Mouse (Mus musculus) embryonic facial prominence, embryonic 15.5 days (tissue): ENCODE measurements around the gene Dhx29. TPM values are rescaled to one million over a fixed set of nuclear protein-coding genes. Genes with fewer than 3 reads are reported as not detected.

ENCODE experiments used
- ATAC-seq: fragments of 200-750 bp; cut with Nextera tagmentation; 2 replicates; pipeline ENCODE4 v1.8.0; 2017; ENCODE audit warnings: low read depth, moderate TSS enrichment; ENCODE audit not compliant: insufficient number of reproducible peaks, low FRiP score, low TSS enrichment
- H3K27ac ChIP-seq: fragments of 300-500 bp; sonication (generic); replicated peaks from 2 replicates; pipeline ENCODE4 v1.5.1; 2015; ENCODE audit warnings: mild to moderate bottlenecking, inconsistent platforms
- H3K27me3 ChIP-seq: fragments of 300-500 bp; sonication (generic); 2 replicates; pipeline ENCODE4 v1.6.1; 2015; ENCODE audit warnings: inconsistent platforms
- H3K36me3 ChIP-seq: fragments of 300-500 bp; sonication (generic); 2 replicates; pipeline ENCODE4 v1.6.1; 2015; ENCODE audit warnings: mild to moderate bottlenecking, inconsistent platforms
- H3K4me1 ChIP-seq: fragments of 300-500 bp; sonication (generic); 2 replicates; pipeline ENCODE4 v1.6.1; 2015; ENCODE audit warnings: inconsistent platforms
- H3K4me2 ChIP-seq: fragments of 300-500 bp; sonication (generic); replicated peaks from 2 replicates; pipeline ENCODE4 v1.6.1; 2015; ENCODE audit warnings: mild to moderate bottlenecking, inconsistent platforms
- H3K4me3 ChIP-seq: fragments of 300-500 bp; sonication (generic); replicated peaks from 2 replicates; pipeline ENCODE4 v1.5.1; 2015; ENCODE audit warnings: mild to moderate bottlenecking, inconsistent platforms
- H3K9ac ChIP-seq: fragments of 300-500 bp; sonication (generic); 2 replicates; pipeline ENCODE4 v1.6.1; 2015; ENCODE audit warnings: inconsistent platforms
- H3K9me3 ChIP-seq: fragments of 300-500 bp; sonication (generic); replicated peaks from 2 replicates; pipeline ENCODE4 v1.6.1; 2016; ENCODE audit warnings: inconsistent platforms
- WGBS: fragments of 180-500 bp; shearing (Covaris S2); methylation state at CpG from one replicate; pipeline ENCODE4 v1.1.7; 2015; 5-methylcytosine and 5-hydroxymethylcytosine counted together
- polyA plus RNA-seq: library from polyadenylated mRNA; unstranded; fragments of >200 nt; fragmentation: Nextera tagmentation; extraction: Ambion mirVana; gene quantifications from 2 replicates; pipeline ENCODE4 v1.2.1, GENCODE M21; 2015

Dhx29 gene
- polyA plus RNA-seq, 1 experiment from 2014 or later, result 22.4 TPM

- Histone ChIP-seq H3K4me3 (no peak overlapping the region), H3K9ac (no peak overlapping the region), H3K4me1 (no peaks in the 10 kb centered on the region), H3K27me3 (no peaks in the 10 kb centered on the region), H3K36me3 (peaks cover 65% of the 10 kb centered on the region), H3K27ac (no peak overlapping the region), H3K4me2 (no peak overlapping the region), H3K9me3 (no peaks in the 10 kb centered on the region)
- no peak for ATAC-seq
- WGBS, result 88% methylated on average over 8 of the region's 8 CpGs
Observed at GRCm38 (mm10) chr13:112938130-112938529, 10.9 kb downstream of the Dhx29 start.

GRCm38 (mm10) chr13:112941879-112942330 lies 14.7 kb downstream of the Dhx29 start:
- Histone ChIP-seq H3K4me2 (no peak overlapping the region), H3K27me3 (no peaks in the 10 kb centered on the region), H3K9ac (no peak overlapping the region), H3K9me3 (no peaks in the 10 kb centered on the region), H3K36me3 (peaks cover 73% of the 10 kb centered on the region), H3K27ac (no peak overlapping the region), H3K4me3 (no peak overlapping the region), H3K4me1 (no peaks in the 10 kb centered on the region)
- no peak for ATAC-seq
- WGBS, result 82% methylated on average over 15 of the region's 15 CpGs

GRCm38 (mm10) chr13:112945312-112945711 lies 18.1 kb downstream of the Dhx29 start:
- Histone ChIP-seq H3K9me3 (no peaks in the 10 kb centered on the region), H3K4me1 (no peaks in the 10 kb centered on the region), H3K27me3 (no peaks in the 10 kb centered on the region), H3K4me2 (no peak overlapping the region), H3K27ac (no peak overlapping the region), H3K4me3 (no peak overlapping the region), H3K36me3 (peaks cover 70% of the 10 kb centered on the region), H3K9ac (no peak overlapping the region)
- no peak for ATAC-seq
- 90% methylated on average over 9 of the region's 9 CpGs for WGBS

GRCm38 (mm10) chr13:112945900-112946299 lies 18.6 kb downstream of the Dhx29 start:
- no peak for ATAC-seq
- no peak overlapping the region for H3K4me3 ChIP-seq
- WGBS, result 86% methylated on average over 6 of the region's 6 CpGs
- H3K27ac ChIP-seq, result no peak overlapping the region
- H3K4me2 ChIP-seq, result no peak overlapping the region
- no peaks in the 10 kb centered on the region for H3K4me1 ChIP-seq
- H3K36me3 ChIP-seq, result peaks cover 74% of the 10 kb centered on the region
- no peaks in the 10 kb centered on the region for H3K9me3 ChIP-seq
- no peaks in the 10 kb centered on the region for H3K27me3 ChIP-seq
- H3K9ac ChIP-seq, result no peak overlapping the region

- 92% methylated on average over 8 of the region's 8 CpGs for WGBS
- Histone ChIP-seq H3K36me3 (peaks cover 73% of the 10 kb centered on the region), H3K9ac (no peak overlapping the region), H3K9me3 (no peaks in the 10 kb centered on the region), H3K4me1 (no peaks in the 10 kb centered on the region), H3K4me2 (no peak overlapping the region), H3K27me3 (no peaks in the 10 kb centered on the region), H3K27ac (no peak overlapping the region), H3K4me3 (no peak overlapping the region)
- ATAC-seq, result no peak
Observed at GRCm38 (mm10) chr13:112954067-112954466, 26.8 kb downstream of the Dhx29 start.

- no peaks in the 10 kb centered on the region for H3K4me1 ChIP-seq
- no peak overlapping the region for H3K4me2 ChIP-seq
- no peaks in the 10 kb centered on the region for H3K27me3 ChIP-seq
- H3K9ac ChIP-seq, result no peak overlapping the region
- no peaks in the 10 kb centered on the region for H3K9me3 ChIP-seq
- no peak overlapping the region for H3K4me3 ChIP-seq
- 86% methylated on average over 5 of the region's 5 CpGs for WGBS
- peaks cover 48% of the 10 kb centered on the region for H3K36me3 ChIP-seq
- no peak overlapping the region for H3K27ac ChIP-seq
- ATAC-seq, result no peak
Observed at GRCm38 (mm10) chr13:112963081-112963480, 35.8 kb downstream of the Dhx29 start.

GRCm38 (mm10) chr13:112964421-112964820 lies 37.2 kb downstream of the Dhx29 start:
- Histone ChIP-seq H3K4me2 (no peak overlapping the region), H3K4me3 (no peak overlapping the region), H3K9me3 (no peaks in the 10 kb centered on the region), H3K9ac (no peak overlapping the region), H3K27ac (no peak overlapping the region), H3K36me3 (peaks cover 45% of the 10 kb centered on the region), H3K27me3 (no peaks in the 10 kb centered on the region), H3K4me1 (no peaks in the 10 kb centered on the region)
- ATAC-seq, result no peak
- 90% methylated on average over 12 of the region's 12 CpGs for WGBS

GRCm38 (mm10) chr13:112967267-112967666 lies 40.0 kb downstream of the Dhx29 start:
- no peak overlapping the region for H3K27ac ChIP-seq
- peaks cover 44% of the 10 kb centered on the region for H3K36me3 ChIP-seq
- H3K4me3 ChIP-seq, result no peak overlapping the region
- no peak overlapping the region for H3K4me2 ChIP-seq
- no peaks in the 10 kb centered on the region for H3K4me1 ChIP-seq
- H3K27me3 ChIP-seq, result no peaks in the 10 kb centered on the region
- no peak overlapping the region for H3K9ac ChIP-seq
- WGBS, result 90% methylated on average over 5 of the region's 5 CpGs
- ATAC-seq, result no peak
- H3K9me3 ChIP-seq, result no peaks in the 10 kb centered on the region

GRCm38 (mm10) chr13:112976720-112977119 lies 49.5 kb downstream of the Dhx29 start:
- Histone ChIP-seq H3K9ac (no peak overlapping the region), H3K9me3 (no peaks in the 10 kb centered on the region), H3K36me3 (no peaks in the 10 kb centered on the region), H3K4me1 (no peaks in the 10 kb centered on the region), H3K27me3 (peaks cover 15% of the 10 kb centered on the region; the same call in 1 of the 2 replicates), H3K27ac (no peak overlapping the region), H3K4me3 (no peak overlapping the region; the same call in 1 of the 2 replicates), H3K4me2 (peak overlapping the region; percentile 32; the same call in 1 of the 2 replicates)
- WGBS, result 38% methylated on average over 10 of the region's 10 CpGs
- ATAC-seq, result no peak

GRCm38 (mm10) chr13:112985605-112986450 lies 58.6 kb downstream of the Dhx29 start:
- Histone ChIP-seq H3K4me1 (peaks cover 41% of the 10 kb centered on the region), H3K36me3 (no peaks in the 10 kb centered on the region), H3K9me3 (no peaks in the 10 kb centered on the region), H3K27ac (no peak overlapping the region), H3K9ac (no peak overlapping the region), H3K4me2 (0 out of 2 replicates have a peak overlapping the region, but pooled peaks have one; percentile 99), H3K4me3 (no peak overlapping the region), H3K27me3 (peaks cover 58% of the 10 kb centered on the region)
- ATAC-seq, result no peak
- 7% methylated on average over 18 of the region's 18 CpGs for WGBS

- H3K9ac ChIP-seq, result no peak overlapping the region
- peak overlapping the region; percentile 99 for H3K4me2 ChIP-seq
- no peak overlapping the region for H3K27ac ChIP-seq
- H3K9me3 ChIP-seq, result no peaks in the 10 kb centered on the region
- H3K4me3 ChIP-seq, result peak overlapping the region; percentile 54
- peaks cover 65% of the 10 kb centered on the region for H3K27me3 ChIP-seq
- H3K4me1 ChIP-seq, result peaks cover 41% of the 10 kb centered on the region
- no peak for ATAC-seq
- 1% methylated on average over 17 of the region's 17 CpGs for WGBS
- no peaks in the 10 kb centered on the region for H3K36me3 ChIP-seq
Observed at GRCm38 (mm10) chr13:112986451-112986950, 59.2 kb downstream of the Dhx29 start.
